Mouse (Mus musculus): ENCODE data around the gene Gm43518. TPM values are rescaled to one million over a fixed set of nuclear protein-coding genes. Genes with fewer than 3 reads are reported as not detected.
A peak's percentile ranks its signal among the peaks of the same experiment; 100 is the strongest.

The Gm43518 gene
- polyA plus RNA-seq, 1 experiment from 2014 or later, result 3.4 TPM

GRCm38 (mm10) chr5:123970576-123970975 lies 43.4 kb downstream of the Gm43518 start:
- Histone ChIP-seq H3K9ac (no peak overlapping the region), H3K36me3 (no peaks in the 10 kb centered on the region), H3K4me2 (replicated peaks) (no peak overlapping the region), H3K4me3 (no peak overlapping the region), H3K27me3 (replicated peaks) (peaks cover 11% of the 10 kb centered on the region), H3K9me3 (no peaks in the 10 kb centered on the region), H3K27ac (no peak overlapping the region), H3K4me1 (peaks cover 14% of the 10 kb centered on the region)
- WGBS, result 92% methylated on average over 4 of the region's 4 CpGs
- ATAC-seq (ENCODE audit: low FRiP score, low read depth), result no peak

DNA sequence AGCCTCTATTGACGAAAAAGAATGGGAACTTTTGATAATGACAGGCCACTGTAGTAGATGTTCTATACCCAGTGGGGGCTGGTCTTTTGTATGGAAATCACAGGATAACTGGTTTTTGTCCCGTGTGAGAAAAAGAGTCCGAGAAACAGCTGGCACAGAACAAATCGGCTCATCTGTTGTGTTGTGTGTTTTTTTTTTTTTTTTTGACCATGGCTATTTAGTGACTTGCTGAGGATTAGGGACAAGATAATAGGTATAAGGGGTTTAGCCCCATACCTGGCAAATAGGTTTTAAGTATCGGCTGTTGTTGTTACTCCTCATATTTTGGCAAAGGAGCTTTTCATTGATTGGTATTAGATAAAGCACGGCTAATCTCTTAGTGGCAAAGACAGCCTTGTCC lies 45.2 kb downstream of the Gm43518 start:
- ATAC-seq (ENCODE audit: low FRiP score, low read depth), result no peak
- no peaks in the 10 kb centered on the region for H3K9me3 ChIP-seq
- no peak overlapping the region for H3K9ac ChIP-seq
- no peak overlapping the region for H3K27ac ChIP-seq
- no peak overlapping the region for H3K4me3 ChIP-seq
- WGBS, result 61% methylated on average over 6 of the region's 6 CpGs
- no peak overlapping the region for H3K4me2 ChIP-seq (replicated peaks)
- peaks cover 17% of the 10 kb centered on the region for H3K27me3 ChIP-seq (replicated peaks)
- H3K36me3 ChIP-seq, result no peaks in the 10 kb centered on the region
- H3K4me1 ChIP-seq, result peaks cover 18% of the 10 kb centered on the region

- ATAC-seq (ENCODE audit: low FRiP score, low read depth), result peak; percentile 81
- H3K36me3 ChIP-seq, result no peaks in the 10 kb centered on the region
- no peak within 1 kb of the TSS for H3K27ac ChIP-seq
- no peaks in the 10 kb centered on the region for H3K9me3 ChIP-seq
- 2% methylated on average over 83 of the region's 106 CpGs for WGBS
- H3K4me2 ChIP-seq (replicated peaks), result peak within 1 kb of the TSS; percentile 83
- peaks cover 21% of the 10 kb centered on the region for H3K4me1 ChIP-seq
- peak within 1 kb of the TSS; percentile 82 for H3K4me3 ChIP-seq
- H3K27me3 ChIP-seq (replicated peaks), result peaks cover 27% of the 10 kb centered on the region
- H3K9ac ChIP-seq, result peak within 1 kb of the TSS; percentile 74
Observed at GRCm38 (mm10) chr5:123973299-123974178, 46.3 kb downstream of the Gm43518 start, which contains the start of gene Hip1r. Gene Hip1r, plus strand, starts transcription at chr5:123973628.

- ATAC-seq (ENCODE audit: low FRiP score, low read depth), result no peak; the same call in 1 of the 2 replicates
- Histone ChIP-seq H3K27ac (no peak overlapping the region), H3K9ac (peak overlapping the region; percentile 74), H3K4me2 (replicated peaks) (peak overlapping the region; percentile 83), H3K4me1 (peaks cover 21% of the 10 kb centered on the region), H3K9me3 (no peaks in the 10 kb centered on the region), H3K4me3 (peak overlapping the region; percentile 82), H3K27me3 (replicated peaks) (peaks cover 27% of the 10 kb centered on the region), H3K36me3 (no peaks in the 10 kb centered on the region)
- 0% methylated on average over 14 of the region's 14 CpGs for whole genome bisulfite sequencing
Observed at GRCm38 (mm10) chr5:123974179-123974485, 46.9 kb downstream of the Gm43518 start.

- H3K27me3 ChIP-seq (replicated peaks), result peaks cover 27% of the 10 kb centered on the region
- H3K4me1 ChIP-seq, result peaks cover 21% of the 10 kb centered on the region
- no peaks in the 10 kb centered on the region for H3K9me3 ChIP-seq
- H3K36me3 ChIP-seq, result no peaks in the 10 kb centered on the region
- H3K4me3 ChIP-seq, result peak overlapping the region; percentile 82; the same call in 1 of the 2 replicates
- WGBS, result 24% methylated on average over 11 of the region's 11 CpGs
- no peak overlapping the region for H3K9ac ChIP-seq
- H3K4me2 ChIP-seq (replicated peaks), result peak overlapping the region; percentile 83
- ATAC-seq (ENCODE audit: low FRiP score, low read depth), result no peak
- no peak overlapping the region for H3K27ac ChIP-seq
Observed at GRCm38 (mm10) chr5:123974616-123975111, 47.4 kb downstream of the Gm43518 start.

- H3K36me3 ChIP-seq, result no peaks in the 10 kb centered on the region
- H3K9me3 ChIP-seq, result no peaks in the 10 kb centered on the region
- ATAC-seq (ENCODE audit: low FRiP score, low read depth), result no peak
- H3K4me3 ChIP-seq, result no peak overlapping the region
- H3K4me2 ChIP-seq (replicated peaks), result no peak overlapping the region
- 72% methylated on average over 6 of the region's 6 CpGs for WGBS
- peaks cover 21% of the 10 kb centered on the region for H3K4me1 ChIP-seq
- H3K9ac ChIP-seq, result no peak overlapping the region
- H3K27me3 ChIP-seq (replicated peaks), result peaks cover 27% of the 10 kb centered on the region
- H3K27ac ChIP-seq, result no peak overlapping the region
Observed at GRCm38 (mm10) chr5:123975668-123976180, 48.5 kb downstream of the Gm43518 start.

GRCm38 (mm10) chr5:123977231-123977630 lies 50.0 kb downstream of the Gm43518 start:
- H3K9me3 ChIP-seq, result no peaks in the 10 kb centered on the region
- H3K4me2 ChIP-seq (replicated peaks), result no peak overlapping the region
- H3K27me3 ChIP-seq (replicated peaks), result peaks cover 27% of the 10 kb centered on the region
- peaks cover 21% of the 10 kb centered on the region for H3K4me1 ChIP-seq
- no peaks in the 10 kb centered on the region for H3K36me3 ChIP-seq
- H3K9ac ChIP-seq, result no peak overlapping the region
- H3K27ac ChIP-seq, result no peak overlapping the region
- H3K4me3 ChIP-seq, result no peak overlapping the region
- no peak for ATAC-seq (ENCODE audit: low FRiP score, low read depth)
- 53% methylated on average over 3 of the region's 3 CpGs for WGBS

- H3K4me1 ChIP-seq, result peaks cover 21% of the 10 kb centered on the region
Observed at GRCm38 (mm10) chr5:123978131-123978530, 50.9 kb downstream of the Gm43518 start.

GRCm38 (mm10) chr5:123979221-123979979 lies 52.2 kb downstream of the Gm43518 start:
- ATAC-seq (ENCODE audit: low FRiP score, low read depth), result no peak
- Histone ChIP-seq H3K4me3 (no peak overlapping the region), H3K4me2 (replicated peaks) (no peak overlapping the region), H3K27ac (no peak overlapping the region), H3K36me3 (no peaks in the 10 kb centered on the region), H3K9me3 (no peaks in the 10 kb centered on the region), H3K27me3 (replicated peaks) (peaks cover 27% of the 10 kb centered on the region), H3K9ac (no peak overlapping the region), H3K4me1 (peaks cover 12% of the 10 kb centered on the region)
- WGBS, result 71% methylated on average over 18 of the region's 18 CpGs

More at GRCm38 (mm10) chr5:123978131-123978530, 50.9 kb downstream of the Gm43518 start:
- H3K27ac ChIP-seq, result no peak overlapping the region
- H3K9me3 ChIP-seq, result no peaks in the 10 kb centered on the region
- 87% methylated on average over 5 of the region's 5 CpGs for WGBS
- H3K36me3 ChIP-seq, result no peaks in the 10 kb centered on the region
- H3K4me3 ChIP-seq, result no peak overlapping the region
- H3K9ac ChIP-seq, result no peak overlapping the region
- H3K27me3 ChIP-seq (replicated peaks), result peaks cover 31% of the 10 kb centered on the region
- ATAC-seq (ENCODE audit: low FRiP score, low read depth), result no peak
- H3K4me2 ChIP-seq (replicated peaks), result no peak overlapping the region

DNA sequence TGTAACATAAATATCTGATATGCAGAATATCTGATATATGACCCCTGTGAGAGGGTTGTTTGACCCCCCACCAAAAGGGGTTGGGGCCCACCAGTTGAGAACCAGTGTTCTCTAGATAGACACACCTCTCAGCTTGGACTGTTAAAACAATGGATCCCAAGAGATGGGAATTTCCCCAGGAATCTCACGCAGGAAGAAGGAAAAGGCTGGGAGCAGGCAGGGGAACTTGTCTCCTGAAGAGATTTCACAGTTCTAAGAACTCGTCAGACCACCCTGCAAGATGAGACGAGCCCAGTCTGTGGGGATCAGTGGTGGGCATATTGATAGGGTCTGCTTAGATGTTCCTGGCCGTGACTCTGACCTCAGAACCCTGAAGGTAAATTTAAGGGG lies 52.8 kb downstream of the Gm43518 start:
- no peaks in the 10 kb centered on the region for H3K9me3 ChIP-seq
- H3K4me2 ChIP-seq (replicated peaks), result no peak overlapping the region
- no peak for ATAC-seq (ENCODE audit: low FRiP score, low read depth)
- peaks cover 28% of the 10 kb centered on the region for H3K27me3 ChIP-seq (replicated peaks)
- WGBS, result 65% methylated on average over 4 of the region's 4 CpGs
- H3K9ac ChIP-seq, result no peak overlapping the region
- H3K4me1 ChIP-seq, result peaks cover 8% of the 10 kb centered on the region
- no peaks in the 10 kb centered on the region for H3K36me3 ChIP-seq
- H3K4me3 ChIP-seq, result no peak overlapping the region
- no peak overlapping the region for H3K27ac ChIP-seq

DNA sequence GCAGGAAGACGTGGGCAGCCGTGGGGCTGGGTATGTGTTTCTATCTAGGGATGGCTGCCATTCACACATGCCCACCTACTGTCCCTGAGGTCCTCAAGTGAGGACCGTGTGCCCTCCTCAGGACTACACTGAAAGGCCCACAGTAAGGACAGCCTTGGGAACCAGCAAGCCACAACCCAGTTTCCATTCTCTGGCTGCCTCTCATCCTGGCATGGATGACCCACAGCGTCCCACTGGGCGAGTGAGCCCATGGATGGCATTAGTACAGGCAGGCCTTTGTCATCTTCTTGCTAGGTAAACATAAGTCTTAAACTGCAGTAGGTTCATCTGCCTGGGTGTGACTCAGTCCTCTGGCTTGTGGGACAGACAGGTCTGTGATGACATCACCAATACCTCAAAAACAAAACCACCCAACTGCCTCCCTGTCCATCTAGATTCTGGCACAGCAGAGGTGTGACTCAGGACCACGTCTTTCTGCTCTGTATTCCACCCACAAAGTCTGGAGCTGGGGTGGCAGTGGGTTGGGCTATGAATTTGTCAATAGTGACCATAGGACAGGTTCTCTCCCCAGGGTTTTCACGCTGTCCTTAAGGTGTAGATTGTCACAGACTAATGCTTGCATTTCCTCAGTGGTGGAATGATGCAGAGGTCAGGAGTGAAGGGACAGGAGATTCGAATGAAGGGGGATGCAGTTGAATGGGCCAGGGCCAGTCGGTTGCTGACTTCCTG lies 53.5 kb downstream of the Gm43518 start:
- Histone ChIP-seq H3K9ac (no peak overlapping the region), H3K27me3 (replicated peaks) (peaks cover 28% of the 10 kb centered on the region), H3K27ac (no peak overlapping the region), H3K4me3 (no peak overlapping the region), H3K9me3 (no peaks in the 10 kb centered on the region), H3K36me3 (no peaks in the 10 kb centered on the region), H3K4me2 (replicated peaks) (no peak overlapping the region), H3K4me1 (peaks cover 8% of the 10 kb centered on the region)
- no peak for ATAC-seq (ENCODE audit: low FRiP score, low read depth)
- WGBS, result 83% methylated on average over 9 of the region's 9 CpGs

DNA sequence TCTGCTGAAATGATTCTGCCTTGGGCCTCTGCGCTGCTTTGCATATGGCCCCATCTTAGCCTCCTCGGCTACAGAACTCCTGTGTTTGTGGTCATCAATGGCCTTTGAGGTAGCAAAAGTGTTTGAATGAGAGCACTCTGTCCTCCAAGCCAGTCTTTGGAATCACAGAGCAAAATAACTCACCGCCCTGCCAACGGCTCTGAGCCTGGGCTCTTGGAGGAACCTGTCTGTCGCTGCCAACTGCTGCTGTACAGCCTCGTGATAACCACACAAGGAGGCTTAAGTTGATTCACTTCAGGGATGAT lies 54.0 kb downstream of the Gm43518 start:
- peaks cover 5% of the 10 kb centered on the region for H3K4me1 ChIP-seq
- H3K4me2 ChIP-seq (replicated peaks), result no peak overlapping the region
- no peak overlapping the region for H3K9ac ChIP-seq
- no peaks in the 10 kb centered on the region for H3K9me3 ChIP-seq
- H3K27me3 ChIP-seq (replicated peaks), result peaks cover 28% of the 10 kb centered on the region
- no peak for ATAC-seq (ENCODE audit: low FRiP score, low read depth)
- H3K4me3 ChIP-seq, result no peak overlapping the region
- 75% methylated on average over 6 of the region's 6 CpGs for WGBS
- no peak overlapping the region for H3K27ac ChIP-seq
- no peaks in the 10 kb centered on the region for H3K36me3 ChIP-seq

All from neural tube, embryonic 12.5 days (tissue).